Mouse (Mus musculus) embryonic fibroblast, embryonic 13.5 days (primary cell): ENCODE measurements around the gene Pard3.

Experiments used
- CTCF ChIP-seq: IDR thresholded peaks from 2 replicates; pipeline ENCODE4 v1.5.1; 2011; ENCODE audit warnings: mild to moderate bottlenecking, control low read depth, low read length, moderate library complexity, borderline replicate concordance; ENCODE audit not compliant: insufficient read depth
- POLR2A ChIP-seq: IDR thresholded peaks from 2 replicates; pipeline ENCODE4 v1.6.1; 2011; ENCODE audit warnings: low read depth, mild to moderate bottlenecking, control low read depth, low read length, moderate library complexity

DNA sequence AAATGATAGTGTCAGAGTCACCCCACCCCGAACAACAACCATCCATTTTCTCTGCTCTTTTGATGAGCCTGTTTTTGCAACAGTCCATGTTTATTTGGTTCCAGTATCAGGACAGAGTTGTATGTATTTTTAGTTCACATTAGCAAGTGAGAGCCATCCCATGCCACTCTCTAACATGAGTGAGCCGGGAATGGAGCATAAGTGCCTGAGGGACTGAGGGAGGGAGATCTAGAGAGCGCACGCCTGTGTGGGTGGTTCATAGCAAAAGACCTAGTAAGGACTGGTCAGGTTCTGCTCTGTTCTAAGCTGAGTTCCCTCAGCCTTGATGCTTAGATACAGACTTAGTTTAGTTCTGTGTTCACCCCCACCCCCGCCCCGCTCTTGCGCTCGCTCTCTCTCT is 521.9 kb downstream of the Pard3 start:
- TF ChIP-seq CTCF, result no peak
- TF ChIP-seq POLR2A, result no peak
